Mouse (Mus musculus) heart, embryonic 16.5 days (tissue): ENCODE measurements around the gene Msi2. TPM values are rescaled to one million over a fixed set of nuclear protein-coding genes. Genes with fewer than 3 reads are reported as not detected.
A peak's percentile ranks its signal among the peaks of the same experiment; 100 is the strongest.

ENCODE experiments used
- ATAC-seq: fragments of 200-750 bp; cut with Nextera tagmentation; replicated peaks from 2 replicates; pipeline ENCODE4 v1.8.0; 2017; ENCODE audit warnings: moderate number of reproducible peaks; ENCODE audit not compliant: insufficient read depth, low FRiP score; ENCODE audit errors: extremely low read depth
- H3K27ac ChIP-seq: fragments of 300-500 bp; sonication (generic); 2 replicates; pipeline ENCODE4 v1.5.1; 2014; ENCODE audit warnings: mild to moderate bottlenecking, low read length, control low read depth, moderate library complexity
- H3K27me3 ChIP-seq: fragments of 300-500 bp; sonication (generic); 2 replicates; pipeline ENCODE4 v1.6.1; 2014; ENCODE audit warnings: low read length, mixed read lengths; ENCODE audit not compliant: control insufficient read depth, insufficient read depth
- H3K36me3 ChIP-seq: fragments of 300-500 bp; sonication (generic); 2 replicates; pipeline ENCODE4 v1.6.1; 2014; ENCODE audit not compliant: control insufficient read depth, insufficient read depth
- H3K4me1 ChIP-seq: fragments of 300-500 bp; sonication (generic); 2 replicates; pipeline ENCODE4 v1.6.1; 2014; ENCODE audit warnings: low read length, mixed read lengths; ENCODE audit not compliant: control insufficient read depth, insufficient read depth
- H3K4me2 ChIP-seq: fragments of 300-500 bp; sonication (generic); 2 replicates; pipeline ENCODE4 v1.6.1; 2014; ENCODE audit warnings: low read depth, mild to moderate bottlenecking, control low read depth, low read length
- H3K4me3 ChIP-seq: fragments of 300-500 bp; sonication (generic); 2 replicates; pipeline ENCODE4 v1.5.1; 2014; ENCODE audit warnings: mild to moderate bottlenecking, control low read depth, low read length
- H3K9ac ChIP-seq: fragments of 300-500 bp; sonication (generic); 2 replicates; pipeline ENCODE4 v1.6.1; 2014; ENCODE audit warnings: low read length, control low read depth
- H3K9me3 ChIP-seq: fragments of 300-500 bp; sonication (generic); replicated peaks from 2 replicates; pipeline ENCODE4 v1.6.1; 2016; ENCODE audit warnings: low read length; ENCODE audit not compliant: control insufficient read depth
- WGBS: fragments of 180-500 bp; shearing (Covaris S2); extraction: QIAGEN DNeasy Blood & Tissue Kit; methylation state at CpG from one replicate; pipeline ENCODE4 v1.1.7; 2014; 5-methylcytosine and 5-hydroxymethylcytosine counted together
- polyA plus RNA-seq: library from polyadenylated mRNA; unstranded; fragments of >200 nt; fragmentation: Nextera tagmentation; extraction: Ambion mirVana; gene quantifications from 2 replicates; pipeline ENCODE4 v1.2.1, GENCODE M21; 2015

The Msi2 gene
- polyA plus RNA-seq, 1 experiment from 2014 or later: 20.6 TPM

- Histone ChIP-seq H3K27me3 (no peaks in the 10 kb centered on the region), H3K9me3 (no peaks in the 10 kb centered on the region), H3K4me2 (no peak overlapping the region), H3K36me3 (no peaks in the 10 kb centered on the region), H3K9ac (no peak overlapping the region), H3K27ac (peak overlapping the region; percentile 68), H3K4me3 (no peak overlapping the region), H3K4me1 (peaks cover 88% of the 10 kb centered on the region)
- WGBS: 61% methylated on average over 6 of the region's 6 CpGs
- ATAC-seq: no peak
These were observed 160.3 kb downstream of the Msi2 start for GRCm38 (mm10) chr11:88557828-88558580.

GRCm38 (mm10) chr11:88557116-88557768 lies 161.1 kb downstream of the Msi2 start:
- H3K9ac ChIP-seq: 0 out of 2 replicates have a peak overlapping the region, but pooled peaks have one; percentile 0
- H3K9me3 ChIP-seq: no peaks in the 10 kb centered on the region
- no peak for ATAC-seq
- peak overlapping the region; percentile 68 for H3K27ac ChIP-seq
- H3K4me3 ChIP-seq: no peak overlapping the region
- no peak overlapping the region for H3K4me2 ChIP-seq
- H3K36me3 ChIP-seq: no peaks in the 10 kb centered on the region
- 60% methylated on average over 4 of the region's 4 CpGs for WGBS
- peaks cover 93% of the 10 kb centered on the region for H3K4me1 ChIP-seq
- no peaks in the 10 kb centered on the region for H3K27me3 ChIP-seq

GRCm38 (mm10) chr11:88555902-88556549 lies 162.3 kb downstream of the Msi2 start:
- no peaks in the 10 kb centered on the region for H3K36me3 ChIP-seq
- ATAC-seq: peak; percentile 16
- no peak overlapping the region for H3K4me3 ChIP-seq
- peak overlapping the region; percentile 65 for H3K9ac ChIP-seq
- peak overlapping the region; percentile 95 for H3K27ac ChIP-seq
- no peaks in the 10 kb centered on the region for H3K27me3 ChIP-seq
- H3K4me2 ChIP-seq: peak overlapping the region; percentile 43
- WGBS: 14% methylated on average over 6 of the region's 6 CpGs
- H3K4me1 ChIP-seq: peaks cover 93% of the 10 kb centered on the region
- H3K9me3 ChIP-seq: no peaks in the 10 kb centered on the region

GRCm38 (mm10) chr11:88555232-88555818 lies 163.0 kb downstream of the Msi2 start:
- peak; percentile 39 for ATAC-seq

GRCm38 (mm10) chr11:88553521-88554310 lies 164.6 kb downstream of the Msi2 start:
- H3K4me3 ChIP-seq: no peak overlapping the region
- H3K9ac ChIP-seq: peak overlapping the region; percentile 37; the same call in 1 of the 2 replicates
- 56% methylated on average over 11 of the region's 11 CpGs for WGBS
- no peaks in the 10 kb centered on the region for H3K27me3 ChIP-seq
- no peaks in the 10 kb centered on the region for H3K36me3 ChIP-seq
- H3K4me1 ChIP-seq: peaks cover 95% of the 10 kb centered on the region
- H3K9me3 ChIP-seq: no peaks in the 10 kb centered on the region
- no peak overlapping the region for H3K4me2 ChIP-seq
- 0 out of 2 replicates have a peak, but pooled peaks have one; percentile 20 for ATAC-seq
- peak overlapping the region; percentile 87 for H3K27ac ChIP-seq

More at GRCm38 (mm10) chr11:88555232-88555818, 163.0 kb downstream of the Msi2 start:
- Histone ChIP-seq H3K4me1 (peaks cover 93% of the 10 kb centered on the region), H3K4me2 (peak overlapping the region; percentile 43), H3K27me3 (no peaks in the 10 kb centered on the region), H3K4me3 (no peak overlapping the region), H3K27ac (peak overlapping the region; percentile 95), H3K9ac (peak overlapping the region; percentile 65), H3K36me3 (no peaks in the 10 kb centered on the region), H3K9me3 (no peaks in the 10 kb centered on the region)
- 33% methylated on average over 8 of the region's 8 CpGs for WGBS

- peaks cover 95% of the 10 kb centered on the region for H3K4me1 ChIP-seq
- peak overlapping the region; percentile 87 for H3K27ac ChIP-seq
- H3K4me2 ChIP-seq: no peak overlapping the region
- 0 out of 2 replicates have a peak, but pooled peaks have one; percentile 11 for ATAC-seq
- H3K27me3 ChIP-seq: no peaks in the 10 kb centered on the region
- H3K36me3 ChIP-seq: no peaks in the 10 kb centered on the region
- H3K4me3 ChIP-seq: no peak overlapping the region
- WGBS: 21% methylated on average over 8 of the region's 8 CpGs
- no peaks in the 10 kb centered on the region for H3K9me3 ChIP-seq
- H3K9ac ChIP-seq: peak overlapping the region; percentile 37; the same call in 1 of the 2 replicates
These were observed 165.3 kb downstream of the Msi2 start for GRCm38 (mm10) chr11:88552987-88553386.

GRCm38 (mm10) chr11:88552385-88552784 lies 165.9 kb downstream of the Msi2 start:
- no peaks in the 10 kb centered on the region for H3K9me3 ChIP-seq
- H3K27ac ChIP-seq: no peak overlapping the region; the same call in 1 of the 2 replicates
- WGBS: 69% methylated on average over 6 of the region's 6 CpGs
- H3K9ac ChIP-seq: no peak overlapping the region
- peaks cover 94% of the 10 kb centered on the region for H3K4me1 ChIP-seq
- ATAC-seq: no peak
- no peak overlapping the region for H3K4me3 ChIP-seq
- no peaks in the 10 kb centered on the region for H3K36me3 ChIP-seq
- H3K27me3 ChIP-seq: no peaks in the 10 kb centered on the region
- H3K4me2 ChIP-seq: no peak overlapping the region

GRCm38 (mm10) chr11:88551034-88551433 lies 167.3 kb downstream of the Msi2 start:
- peaks cover 88% of the 10 kb centered on the region for H3K4me1 ChIP-seq
- ATAC-seq: peak; percentile 54; the same call in 1 of the 2 replicates
- no peaks in the 10 kb centered on the region for H3K9me3 ChIP-seq
- no peaks in the 10 kb centered on the region for H3K36me3 ChIP-seq
- no peak overlapping the region for H3K4me3 ChIP-seq
- 5% methylated on average over 3 of the region's 3 CpGs for WGBS
- H3K4me2 ChIP-seq: no peak overlapping the region; the same call in 1 of the 2 replicates
- peak overlapping the region; percentile 74 for H3K27ac ChIP-seq
- H3K27me3 ChIP-seq: no peaks in the 10 kb centered on the region
- H3K9ac ChIP-seq: peak overlapping the region; percentile 57
